Mouse (Mus musculus) spleen, postnatal 14 days (tissue): ENCODE data around the gene Serpinb8.

Source experiments
- DNase-seq, 2 experiments: peaks; one replicate each; pipeline ENCODE4 v3.0.0; 2021 to 2022; ENCODE audit warnings: low spot score in 2 of 2

The Serpinb8 gene

GRCm38 (mm10) chr1:107589691-107590470, at the start of gene Serpinb8:
Gene Serpinb8, plus strand, starts transcription at chr1:107590006.
- DNase-seq = no peak

GRCm38 (mm10) chr1:107559494-107559893, 30.3 kb upstream of the Serpinb8 start:
- no peak for DNase-seq

GRCm38 (mm10) chr1:107562110-107562509, 27.7 kb upstream of the Serpinb8 start:
- no peak for DNase-seq

GRCm38 (mm10) chr1:107565644-107566043, 24.2 kb upstream of the Serpinb8 start:
- no peak for DNase-seq

GRCm38 (mm10) chr1:107576094-107576493, 13.7 kb upstream of the Serpinb8 start:
- DNase-seq = no peak

GRCm38 (mm10) chr1:107577514-107577913, 12.3 kb upstream of the Serpinb8 start:
- DNase-seq = no peak

GRCm38 (mm10) chr1:107581220-107581619, 8.6 kb upstream of the Serpinb8 start:
- DNase-seq = no peak

- no peak for DNase-seq
Observed at GRCm38 (mm10) chr1:107582900-107583299, 6.9 kb upstream of the Serpinb8 start.

GRCm38 (mm10) chr1:107583958-107584376, 5.8 kb upstream of the Serpinb8 start:
- no peak for DNase-seq

- no peak for DNase-seq
Observed at GRCm38 (mm10) chr1:107584932-107585331, 4.9 kb upstream of the Serpinb8 start.

GRCm38 (mm10) chr1:107586196-107586595, 3.6 kb upstream of the Serpinb8 start:
- DNase-seq = no peak

GRCm38 (mm10) chr1:107588206-107588605, 1.6 kb upstream of the Serpinb8 start:
- DNase-seq = no peak

- no peak for DNase-seq
Observed at GRCm38 (mm10) chr1:107588642-107589041, 1.2 kb upstream of the Serpinb8 start.

GRCm38 (mm10) chr1:107592644-107593043, 2.8 kb downstream of the Serpinb8 start:
- no peak for DNase-seq

- DNase-seq = no peak
Observed at GRCm38 (mm10) chr1:107593469-107593868, 3.7 kb downstream of the Serpinb8 start.

GRCm38 (mm10) chr1:107596874-107597273, 7.1 kb downstream of the Serpinb8 start:
- no peak for DNase-seq

- no peak for DNase-seq
Observed at GRCm38 (mm10) chr1:107598476-107598875, 8.7 kb downstream of the Serpinb8 start.

- no peak for DNase-seq
Observed at GRCm38 (mm10) chr1:107608942-107609341, 19.1 kb downstream of the Serpinb8 start.

- DNase-seq = no peak
Observed at GRCm38 (mm10) chr1:107614087-107614486, 24.3 kb downstream of the Serpinb8 start.

GRCm38 (mm10) chr1:107622017-107622416, 32.2 kb downstream of the Serpinb8 start:
- no peak for DNase-seq

GRCm38 (mm10) chr1:107635936-107636335, 46.1 kb downstream of the Serpinb8 start:
- no peak for DNase-seq

GRCm38 (mm10) chr1:107638056-107638455, 48.2 kb downstream of the Serpinb8 start:
- no peak for DNase-seq

- DNase-seq = no peak
Observed at GRCm38 (mm10) chr1:107638459-107638858, 48.7 kb downstream of the Serpinb8 start.
